Mouse (Mus musculus) heart, adult 9 months (tissue): ENCODE data around the gene Chst15.

ENCODE experiments used
- DNase-seq, 2 experiments: peaks; one replicate each; pipeline ENCODE4 v3.0.0; 2022; ENCODE audit warnings: low spot score in 2 of 2

The Chst15 gene

GRCm38 (mm10) chr7:132336781-132337180 lies 19.8 kb upstream of the Chst15 start:
- DNase-seq: no peak

- no peak for DNase-seq
Observed at GRCm38 (mm10) chr7:132335367-132335766, 18.3 kb upstream of the Chst15 start.

GRCm38 (mm10) chr7:132333078-132333477 lies 16.1 kb upstream of the Chst15 start:
- no peak for DNase-seq

GRCm38 (mm10) chr7:132332176-132332575 lies 15.1 kb upstream of the Chst15 start:
- DNase-seq: no peak

- no peak for DNase-seq
Observed at GRCm38 (mm10) chr7:132330179-132330578, 13.2 kb upstream of the Chst15 start.

- DNase-seq: no peak
Observed at GRCm38 (mm10) chr7:132328648-132329047, 11.6 kb upstream of the Chst15 start.

GRCm38 (mm10) chr7:132325549-132326331 lies 8.7 kb upstream of the Chst15 start:
- DNase-seq: peak in 1 of 2 experiments; percentile 59

GRCm38 (mm10) chr7:132323430-132323829 lies 6.4 kb upstream of the Chst15 start:
- no peak for DNase-seq

- DNase-seq: no peak
Observed at GRCm38 (mm10) chr7:132321392-132321958, 4.4 kb upstream of the Chst15 start.

GRCm38 (mm10) chr7:132316101-132317035 lies 660 bp downstream of the Chst15 start:
- peak; percentile 50 to 70 for DNase-seq

GRCm38 (mm10) chr7:132315149-132316091 lies 1.6 kb downstream of the Chst15 start:
- peak; percentile 57 to 61 for DNase-seq

GRCm38 (mm10) chr7:132312396-132312795 lies 4.6 kb downstream of the Chst15 start:
- no peak for DNase-seq

GRCm38 (mm10) chr7:132308537-132309191 lies 8.4 kb downstream of the Chst15 start:
- no peak for DNase-seq

- peak in 1 of 2 experiments; percentile 28 for DNase-seq
Observed at GRCm38 (mm10) chr7:132307722-132308271, 9.2 kb downstream of the Chst15 start.

- DNase-seq: no peak
Observed at GRCm38 (mm10) chr7:132306671-132307412, 10.2 kb downstream of the Chst15 start.

GRCm38 (mm10) chr7:132305492-132306375 lies 11.3 kb downstream of the Chst15 start:
- DNase-seq: no peak

- DNase-seq: no peak
Observed at GRCm38 (mm10) chr7:132304424-132305085, 12.5 kb downstream of the Chst15 start.

- DNase-seq: no peak
Observed at GRCm38 (mm10) chr7:132303988-132304387, 13.0 kb downstream of the Chst15 start.
